Mouse (Mus musculus): ENCODE data around the gene Tmem198.

Gene Tmem198

DNA sequence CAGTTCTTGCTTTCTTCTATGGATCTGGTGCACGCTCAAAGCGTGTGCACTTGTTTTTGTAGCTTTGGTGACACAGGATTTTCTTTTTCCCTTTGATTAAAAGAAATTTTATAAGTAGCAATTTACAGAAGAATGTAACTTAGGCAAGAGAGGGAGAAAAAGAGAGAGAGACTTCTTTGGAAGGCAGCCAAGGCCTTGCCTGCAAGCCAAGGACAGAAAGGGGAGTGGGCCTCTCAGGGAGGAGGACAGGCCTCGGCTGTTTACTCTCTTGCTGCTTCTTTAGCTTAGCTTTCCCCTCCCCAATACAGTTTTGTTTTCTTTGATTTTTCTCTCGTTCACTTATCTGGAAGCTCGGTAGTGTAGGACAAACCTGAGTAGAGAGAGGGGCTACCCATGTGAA lies 40.2 kb downstream of the Tmem198 start:
- DNase-seq (ENCODE audit: low spot score), result no peak

DNA sequence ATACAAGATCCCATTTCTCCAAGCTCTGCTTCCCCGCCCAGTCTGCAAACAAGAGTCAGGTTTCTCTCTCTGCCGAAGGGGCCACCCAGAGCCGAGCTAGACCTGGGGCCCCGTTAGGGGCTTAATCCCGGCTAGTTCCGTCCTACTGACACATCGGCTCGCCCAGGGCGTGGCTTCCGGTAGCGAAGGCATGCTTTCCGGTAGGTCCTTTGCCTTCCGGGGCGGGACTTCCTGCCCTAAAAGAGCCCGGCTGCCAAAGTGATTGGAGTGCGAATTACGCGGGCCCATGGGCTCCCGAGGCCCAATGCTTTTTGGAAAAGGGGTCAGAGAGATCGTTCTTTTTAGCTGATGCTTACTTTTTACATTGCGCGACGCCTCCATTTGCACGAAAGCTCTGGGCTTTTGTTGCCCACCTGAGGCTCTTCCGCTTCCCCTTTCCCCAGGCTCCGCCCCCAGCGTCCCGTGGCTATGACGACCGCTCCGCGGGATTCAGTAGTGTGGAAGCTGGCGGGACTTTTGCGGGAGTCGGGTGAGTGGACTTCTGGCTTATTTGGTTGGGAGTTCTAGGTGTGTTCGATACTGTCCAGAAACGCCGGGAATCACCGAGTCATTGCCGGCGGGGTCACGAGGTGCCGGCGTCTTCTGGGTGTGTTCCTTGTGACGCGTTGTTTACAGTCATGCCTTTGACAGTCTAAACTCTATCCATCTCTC lies 42.1 kb downstream of the Tmem198 start, which contains the start of gene Stk11ip:
Stk11ip (plus strand) TSS at position 209 of the 711 bp plus-strand sequence.
- peak; percentile 92 for DNase-seq (ENCODE audit: low spot score)

DNA sequence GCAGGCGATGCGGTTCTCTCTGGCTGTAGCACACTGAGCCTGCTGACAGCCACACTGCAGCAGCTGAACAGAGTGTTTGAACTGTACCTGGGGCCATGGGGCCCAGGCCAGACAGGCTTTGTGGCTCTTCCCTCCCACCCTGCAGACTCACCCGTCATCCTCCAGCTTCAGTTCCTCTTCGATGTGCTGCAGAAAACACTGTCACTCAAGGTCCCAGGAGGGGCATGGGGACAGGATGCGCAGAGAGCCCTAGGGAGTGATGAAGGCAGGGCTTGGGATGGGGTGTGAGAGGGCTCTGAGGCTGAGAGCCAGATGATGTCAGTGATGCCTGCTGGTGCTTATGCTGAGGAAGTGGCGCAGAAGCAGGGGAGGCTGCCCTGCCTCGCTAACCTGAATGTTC lies 45.3 kb downstream of the Tmem198 start:
- peak; percentile 33 for DNase-seq (ENCODE audit: low spot score)

DNA sequence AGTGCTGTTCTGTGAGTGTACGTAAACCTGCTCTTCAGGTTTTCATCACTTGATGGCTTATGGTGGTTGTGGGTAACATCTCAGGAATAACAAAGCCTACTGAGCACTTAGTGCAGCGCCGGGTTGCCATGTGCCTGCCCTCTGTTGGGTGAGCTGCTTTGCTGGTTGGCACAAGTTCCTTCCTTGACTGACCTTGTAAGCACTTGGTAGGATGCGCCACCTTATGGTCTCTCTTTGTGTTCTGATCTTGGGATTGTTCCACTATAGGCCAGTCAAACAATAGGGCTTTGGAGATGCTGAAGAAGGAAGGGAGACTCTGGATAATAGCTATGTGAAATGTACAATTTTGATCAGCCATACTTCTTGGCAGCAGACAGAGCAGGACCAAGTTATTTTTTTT lies 51.2 kb downstream of the Tmem198 start:
- DNase-seq (ENCODE audit: low spot score), result no peak

DNA sequence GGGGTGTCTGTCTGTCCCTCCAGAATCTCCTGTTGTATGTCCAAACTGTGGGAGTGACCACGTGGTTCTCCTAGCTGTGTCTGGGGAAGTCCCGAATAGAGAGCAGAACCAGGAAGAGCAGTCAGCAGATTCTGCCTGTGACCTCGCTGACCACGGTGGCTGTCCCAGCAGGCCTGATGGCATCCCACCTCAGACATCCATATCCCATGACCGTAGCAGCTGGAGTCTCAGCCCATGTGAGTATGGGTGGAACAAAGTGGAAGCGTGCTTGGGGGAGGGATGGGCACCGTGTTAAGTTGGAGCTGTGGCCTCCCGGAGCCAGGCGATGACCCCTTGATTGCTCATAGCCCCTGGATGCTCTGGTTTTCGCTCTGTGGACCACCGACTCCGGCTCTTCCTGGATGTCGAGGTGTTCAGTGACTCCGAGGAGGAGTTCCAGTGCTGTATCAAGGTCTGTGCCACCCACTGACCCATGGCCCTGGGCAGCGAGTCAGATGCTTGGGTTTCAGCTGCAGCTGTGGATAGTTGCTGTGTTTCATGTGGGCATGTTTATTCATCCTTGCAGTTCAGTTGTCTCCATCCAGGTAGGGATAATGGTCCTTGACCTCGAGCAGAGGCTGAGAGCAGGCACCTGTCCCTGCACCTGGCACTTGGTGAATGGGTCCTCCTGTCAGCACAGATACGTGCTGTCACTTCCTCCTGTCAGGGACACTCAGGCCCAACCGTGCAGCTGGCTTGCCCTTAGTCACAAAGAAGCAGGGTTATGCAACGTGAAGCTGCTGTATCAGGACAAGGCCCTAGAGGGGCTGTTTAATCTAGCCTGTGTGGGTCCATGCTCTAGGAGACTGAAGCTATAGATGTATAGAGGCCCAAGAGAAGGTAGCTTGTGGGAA lies 53.2 kb downstream of the Tmem198 start:
- no peak for DNase-seq (ENCODE audit: low spot score)

DNA sequence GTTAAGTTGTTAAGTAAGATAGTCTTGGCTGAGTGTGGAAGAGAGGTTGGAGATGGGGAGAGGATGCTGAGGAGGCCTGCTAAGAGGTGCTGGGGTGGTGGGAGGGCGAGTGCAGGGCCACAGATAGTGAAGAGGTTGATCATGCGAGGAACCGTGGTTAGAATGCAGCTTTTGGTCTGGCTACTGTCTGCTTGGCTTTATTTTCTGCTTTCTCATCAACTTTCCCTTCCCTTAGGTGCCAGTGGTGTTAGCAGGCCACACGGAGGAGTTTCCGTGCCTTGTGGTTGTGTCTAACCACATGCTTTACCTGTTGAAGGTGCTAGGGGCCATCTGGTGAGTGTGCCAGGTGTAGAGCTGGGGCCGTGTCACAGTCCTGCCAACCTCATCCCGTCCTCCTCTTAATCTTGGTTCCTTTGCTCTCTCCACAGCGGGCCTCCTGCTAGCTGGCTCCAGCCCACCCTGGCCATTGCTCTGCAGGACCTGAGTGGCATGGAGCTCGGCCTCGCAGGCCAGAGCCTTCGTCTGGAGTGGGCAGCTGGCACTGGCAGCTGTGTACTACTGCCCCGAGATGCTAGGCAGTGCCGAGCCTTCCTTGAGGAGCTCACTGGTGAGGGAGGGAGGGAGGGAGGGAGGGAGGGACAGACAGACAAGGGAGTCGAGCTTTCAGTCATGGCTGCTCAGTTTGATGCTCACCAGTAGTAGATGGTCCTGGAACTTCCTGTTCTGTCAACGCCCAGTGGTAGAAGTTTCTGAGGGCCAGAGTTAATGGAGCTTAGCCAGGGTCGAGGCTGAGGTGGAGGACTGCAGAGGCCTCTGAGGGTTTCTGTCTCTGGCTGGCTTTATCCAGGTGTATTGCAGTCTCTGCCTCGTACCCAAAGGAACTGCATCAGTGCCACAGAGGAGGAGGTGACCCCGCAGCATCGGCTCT lies 54.3 kb downstream of the Tmem198 start:
- DNase-seq (ENCODE audit: low spot score), result no peak
